Mouse (Mus musculus) lung, embryonic 14.5 days (tissue): ENCODE data around the gene Cox6b1. TPM values are rescaled to one million over a fixed set of nuclear protein-coding genes. Genes with fewer than 3 reads are reported as not detected.

Source experiments
- ATAC-seq: fragments of 200-750 bp; cut with Nextera tagmentation; 2 replicates; pipeline ENCODE4 v1.8.0; 2017; ENCODE audit warnings: mild to moderate bottlenecking, moderate TSS enrichment, moderate library complexity; ENCODE audit not compliant: insufficient read depth
- DNase-seq: peaks from one replicate; pipeline ENCODE4 v3.0.0-alpha.2; 2015
- H3K27ac ChIP-seq: fragments of 300-500 bp; sonication (generic); 2 replicates; pipeline ENCODE4 v1.5.1; 2014; ENCODE audit warnings: low read depth, mild to moderate bottlenecking, moderate library complexity
- H3K27me3 ChIP-seq: fragments of 300-500 bp; sonication (generic); 2 replicates; pipeline ENCODE4 v1.6.1; 2014; ENCODE audit warnings: low read length, control low read depth; ENCODE audit not compliant: insufficient read depth
- H3K36me3 ChIP-seq: fragments of 300-500 bp; sonication (generic); 2 replicates; pipeline ENCODE4 v1.6.1; 2014; ENCODE audit warnings: control low read depth; ENCODE audit not compliant: insufficient read depth
- H3K4me1 ChIP-seq: fragments of 300-500 bp; sonication (generic); 2 replicates; pipeline ENCODE4 v1.6.1; 2014; ENCODE audit warnings: antibody characterized with exemption, control low read depth; ENCODE audit not compliant: insufficient read depth
- H3K4me2 ChIP-seq: fragments of 300-500 bp; sonication (generic); 2 replicates; pipeline ENCODE4 v1.6.1; 2014; ENCODE audit warnings: mild to moderate bottlenecking
- H3K4me3 ChIP-seq: fragments of 300-500 bp; sonication (generic); 2 replicates; pipeline ENCODE4 v1.5.1; 2014; ENCODE audit warnings: low read depth, low read length
- H3K9ac ChIP-seq: fragments of 300-500 bp; sonication (generic); 2 replicates; pipeline ENCODE4 v1.6.1; 2014
- H3K9me3 ChIP-seq: fragments of 300-500 bp; sonication (generic); 2 replicates; pipeline ENCODE4 v1.6.1; 2016; ENCODE audit warnings: low read depth, low read length, control low read depth
- CTCF ChIP-seq: IDR thresholded peaks from 2 replicates; pipeline ENCODE4 v1.5.1; 2016; ENCODE audit warnings: antibody characterized with exemption, low read depth
- WGBS: fragments of 180-500 bp; shearing (Covaris S2); extraction: QIAGEN DNeasy Blood & Tissue Kit; methylation state at CpG from one replicate; pipeline ENCODE4 v1.1.7; 2014; 5-methylcytosine and 5-hydroxymethylcytosine counted together
- polyA plus RNA-seq: library from polyadenylated mRNA; unstranded; fragments of >200 nt; fragmentation: Nextera tagmentation; extraction: Ambion mirVana; gene quantifications from 2 replicates; pipeline ENCODE4 v1.2.1, GENCODE M21; 2014

Cox6b1 gene
- polyA plus RNA-seq, 1 experiment from 2014 or later = 855 TPM

DNA sequence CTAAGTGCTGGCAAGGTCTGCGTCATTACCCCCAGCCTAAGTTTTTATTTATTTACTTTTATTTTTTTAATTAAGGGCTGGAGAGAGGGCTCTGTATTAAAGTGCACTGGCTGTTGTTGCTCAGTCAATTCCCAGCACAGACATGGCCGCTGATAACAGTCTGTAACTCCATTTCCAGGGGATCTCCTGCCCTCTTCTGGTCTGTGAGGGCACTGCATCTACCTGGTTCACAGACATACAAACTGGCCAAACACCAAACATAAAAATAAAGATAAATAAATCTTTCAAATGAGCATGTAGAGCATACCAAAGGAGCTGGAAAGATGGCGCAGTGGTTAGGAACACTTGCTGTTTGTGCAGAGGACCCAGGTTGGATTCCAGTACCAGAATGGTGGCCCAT lies 6.7 kb downstream of the Cox6b1 start:
- Histone ChIP-seq H3K9me3 (no peaks in the 10 kb centered on the region), H3K27me3 (no peaks in the 10 kb centered on the region), H3K36me3 (peaks cover 80% of the 10 kb centered on the region), H3K9ac (no peak overlapping the region), H3K4me2 (no peak overlapping the region), H3K4me1 (no peaks in the 10 kb centered on the region), H3K4me3 (no peak overlapping the region), H3K27ac (no peak overlapping the region)
- peak; percentile 61 for TF ChIP-seq CTCF
- DNase-seq (peak; percentile 51), ATAC-seq (no peak)
- 92% methylated on average over 3 of the region's 3 CpGs for WGBS

DNA sequence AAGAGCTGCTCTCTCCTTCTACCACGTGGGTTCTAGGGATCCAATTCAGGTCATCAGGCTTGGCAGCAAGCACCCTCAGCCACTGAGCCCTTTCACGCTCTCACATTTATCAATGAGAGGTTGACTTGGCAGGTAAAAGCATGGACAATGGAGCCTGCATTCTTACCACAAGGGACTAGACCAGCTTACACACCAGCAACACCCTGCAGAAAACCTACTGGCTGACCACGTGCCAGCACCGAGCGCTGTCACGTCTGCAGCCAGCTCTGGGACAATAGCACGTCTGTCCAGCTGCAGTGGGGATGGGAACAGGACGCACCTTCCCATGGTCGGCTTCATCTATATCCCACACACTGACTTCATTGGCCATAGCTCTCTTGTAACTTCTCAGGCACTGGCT lies 7.3 kb downstream of the Cox6b1 start:
- no peaks in the 10 kb centered on the region for H3K4me1 ChIP-seq
- TF ChIP-seq CTCF = no peak
- peaks cover 75% of the 10 kb centered on the region for H3K36me3 ChIP-seq
- H3K27ac ChIP-seq = no peak overlapping the region
- H3K9me3 ChIP-seq = no peaks in the 10 kb centered on the region
- no peak overlapping the region for H3K9ac ChIP-seq
- no peak overlapping the region for H3K4me2 ChIP-seq
- ATAC-seq (no peak), DNase-seq (no peak)
- 92% methylated on average over 9 of the region's 9 CpGs for WGBS
- H3K27me3 ChIP-seq = no peaks in the 10 kb centered on the region
- H3K4me3 ChIP-seq = no peak overlapping the region

DNA sequence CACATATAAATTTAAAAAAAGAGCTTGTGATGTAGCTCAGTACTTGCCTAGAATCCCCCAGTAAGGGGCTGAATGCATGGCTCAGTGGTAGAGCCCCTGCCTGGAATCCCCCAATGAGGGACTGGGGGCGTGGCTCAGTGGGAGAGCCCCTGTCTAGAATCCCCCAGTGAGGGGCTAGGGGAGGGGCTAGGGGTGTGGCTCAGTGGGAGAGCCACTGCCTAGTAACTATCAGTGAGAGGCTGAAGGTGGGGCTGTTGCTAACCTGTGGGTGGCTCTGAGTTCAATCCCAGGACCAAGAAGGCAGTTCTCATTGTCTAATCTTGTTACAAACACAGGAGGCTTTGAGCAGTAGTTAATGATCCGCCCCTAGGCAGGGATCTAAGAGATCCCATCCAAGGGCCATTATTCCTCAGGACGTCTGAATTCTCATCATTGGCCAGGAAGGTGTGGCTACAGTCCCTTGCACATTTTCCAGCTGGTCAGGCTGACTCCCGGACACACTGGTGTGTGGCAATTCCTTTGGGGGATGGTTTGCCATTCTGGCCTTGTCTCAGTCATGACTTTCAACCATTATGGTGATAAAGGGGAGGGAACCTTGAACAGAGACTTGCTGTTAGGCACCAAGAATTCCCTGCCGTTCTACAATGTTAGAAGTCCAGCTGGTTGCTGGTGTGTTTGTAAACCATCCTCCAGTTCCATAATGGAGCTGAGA lies 10.7 kb downstream of the Cox6b1 start:
- no peaks in the 10 kb centered on the region for H3K27me3 ChIP-seq
- ATAC-seq (no peak), DNase-seq (no peak)
- no peak overlapping the region for H3K27ac ChIP-seq
- no peak overlapping the region for H3K9ac ChIP-seq
- peaks cover 47% of the 10 kb centered on the region for H3K36me3 ChIP-seq
- no peaks in the 10 kb centered on the region for H3K4me1 ChIP-seq
- no peak overlapping the region for H3K4me2 ChIP-seq
- TF ChIP-seq CTCF = no peak
- no peaks in the 10 kb centered on the region for H3K9me3 ChIP-seq
- H3K4me3 ChIP-seq = no peak overlapping the region
- 62% methylated on average over 5 of the region's 5 CpGs for whole genome bisulfite sequencing

DNA sequence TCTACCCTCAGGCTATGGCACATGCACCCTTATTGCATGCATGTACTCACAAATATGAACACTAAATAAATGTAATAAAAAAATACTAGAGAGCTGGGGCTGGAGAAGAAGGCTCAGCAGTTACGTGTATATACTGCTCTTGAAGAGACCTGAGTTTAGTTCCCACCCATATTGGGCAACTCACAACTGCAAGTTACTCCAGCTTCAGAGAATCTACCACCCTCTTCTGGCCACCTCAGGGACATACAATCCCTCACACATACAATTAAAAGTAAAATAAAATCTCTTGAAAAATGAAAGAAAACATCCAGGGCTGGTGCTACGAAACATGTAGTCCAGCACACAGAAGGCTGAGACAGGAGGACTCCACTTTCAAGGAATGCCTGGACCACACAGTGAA lies 11.5 kb downstream of the Cox6b1 start:
- Histone ChIP-seq H3K9ac (no peak overlapping the region), H3K9me3 (no peaks in the 10 kb centered on the region), H3K27me3 (no peaks in the 10 kb centered on the region), H3K4me2 (no peak overlapping the region), H3K27ac (no peak overlapping the region), H3K36me3 (peaks cover 41% of the 10 kb centered on the region), H3K4me3 (no peak overlapping the region), H3K4me1 (no peaks in the 10 kb centered on the region)
- WGBS = 73% methylated on average over 2 of the region's 2 CpGs
- peak; percentile 51 for DNase-seq
- ATAC-seq = no peak
- TF ChIP-seq CTCF = peak; percentile 42

DNA sequence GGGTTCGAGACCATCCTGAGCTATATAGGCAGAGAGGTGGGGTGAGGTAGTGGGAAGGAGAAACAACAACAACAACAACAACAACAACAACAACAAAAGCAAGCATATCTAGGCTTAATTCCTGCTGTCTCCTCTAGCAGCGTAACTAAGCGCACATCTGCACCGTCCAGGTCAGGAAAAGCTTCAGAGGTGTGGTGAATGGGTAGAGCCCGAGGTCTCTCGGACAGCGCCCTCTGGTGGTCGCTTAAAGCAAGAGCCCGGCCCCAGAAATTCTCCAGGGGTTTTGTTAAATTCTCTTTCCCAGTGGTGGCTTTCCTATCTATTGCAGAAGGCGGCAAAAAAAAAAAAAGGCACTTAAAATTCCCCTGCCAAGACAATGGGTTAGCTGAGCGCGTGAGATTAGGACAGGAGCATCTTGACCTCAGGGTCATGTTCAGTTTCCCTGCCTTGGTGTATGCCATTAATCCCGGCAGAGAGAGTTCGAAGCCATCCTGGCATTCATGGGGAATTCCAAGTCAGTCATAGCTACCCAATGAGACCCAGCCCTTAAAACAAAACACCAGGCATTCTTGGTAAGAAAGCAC lies 12.3 kb downstream of the Cox6b1 start:
- peak; percentile 72 for TF ChIP-seq CTCF
- Histone ChIP-seq H3K27me3 (no peaks in the 10 kb centered on the region), H3K4me2 (no peak overlapping the region), H3K4me3 (no peak overlapping the region), H3K36me3 (peaks cover 32% of the 10 kb centered on the region), H3K27ac (no peak overlapping the region), H3K9ac (no peak overlapping the region), H3K4me1 (no peaks in the 10 kb centered on the region), H3K9me3 (no peaks in the 10 kb centered on the region)
- WGBS = 21% methylated on average over 14 of the region's 14 CpGs
- DNase-seq (peak; percentile 79), ATAC-seq (peak; percentile 57; the same call in 1 of the 2 replicates)

DNA sequence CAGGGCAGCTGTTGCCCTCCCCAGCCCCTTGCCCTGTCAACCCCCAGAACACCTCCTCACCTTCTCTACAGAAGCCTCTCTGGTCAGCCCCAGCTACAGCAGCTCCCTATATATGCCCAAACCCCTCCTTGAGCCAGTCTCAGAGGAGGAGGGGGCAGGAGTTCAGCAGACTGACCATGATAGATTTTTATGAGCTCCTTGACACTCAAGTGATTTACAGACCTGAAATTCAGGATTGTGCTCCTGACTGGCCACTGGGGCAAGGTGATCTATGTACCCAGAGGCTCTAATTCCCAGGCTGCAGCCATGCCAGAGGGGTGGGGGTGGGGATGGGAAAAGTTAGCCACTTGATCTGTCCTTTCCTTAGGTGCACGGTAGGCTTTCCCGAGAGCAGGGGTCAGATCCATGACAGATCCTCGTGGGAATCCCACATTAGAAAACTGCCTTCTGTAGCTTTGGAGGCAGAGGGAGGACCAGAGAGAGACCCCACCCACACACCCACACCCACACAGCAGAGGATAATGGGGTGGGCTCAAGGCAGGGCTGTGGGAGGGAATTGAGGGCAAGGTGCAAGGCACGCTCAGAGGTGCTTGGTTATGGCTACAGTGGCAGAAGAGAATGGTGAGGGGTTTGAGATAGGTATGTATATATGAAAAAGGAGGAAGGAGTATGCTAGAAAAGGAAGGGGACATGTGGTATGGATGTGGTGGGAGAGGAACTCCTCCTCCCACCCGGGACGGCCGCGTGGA lies 13.1 kb downstream of the Cox6b1 start, which contains the start of gene Upk1a:
TSS of gene Upk1a (minus strand) at position 194 of the 749 bp plus-strand sequence.
- no peak within 1 kb of the TSS for H3K27ac ChIP-seq
- ATAC-seq = no peak; the same call in 1 of the 2 replicates
- no peak for TF ChIP-seq CTCF

DNA sequence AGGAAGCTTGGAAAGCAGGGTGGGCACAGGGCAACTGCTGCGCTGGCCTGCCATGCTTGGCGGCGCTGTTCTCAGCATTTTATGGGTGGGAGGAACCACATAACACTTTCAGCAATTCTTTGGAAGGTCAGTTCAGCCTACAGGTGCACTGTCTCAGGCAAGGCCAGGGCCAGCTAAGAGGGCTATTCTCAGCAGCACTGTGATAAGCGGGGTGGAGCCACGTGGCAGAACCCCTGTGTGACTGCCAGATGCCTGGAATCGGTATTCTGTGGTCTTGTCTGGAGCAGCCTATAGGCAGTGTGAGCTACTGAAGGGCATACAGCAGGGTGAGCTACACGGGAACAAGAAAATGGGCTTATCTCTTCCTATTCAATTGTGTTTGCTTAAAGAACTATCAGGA lies 15.9 kb downstream of the Cox6b1 start:
- Histone ChIP-seq H3K9ac (no peak overlapping the region), H3K27ac (no peak overlapping the region), H3K4me1 (no peaks in the 10 kb centered on the region), H3K36me3 (no peaks in the 10 kb centered on the region), H3K27me3 (no peaks in the 10 kb centered on the region), H3K9me3 (no peaks in the 10 kb centered on the region), H3K4me2 (no peak overlapping the region), H3K4me3 (no peak overlapping the region)
- TF ChIP-seq CTCF = no peak
- 48% methylated on average over 7 of the region's 7 CpGs for WGBS
- DNase-seq (no peak), ATAC-seq (no peak)

More for the DNA sequence above, 13.1 kb downstream of the Cox6b1 start, which contains the start of gene Upk1a:
- DNase-seq = no peak
- Histone ChIP-seq H3K9me3 (no peaks in the 10 kb centered on the region), H3K9ac (no peak within 1 kb of the TSS), H3K4me2 (no peak within 1 kb of the TSS), H3K4me1 (no peaks in the 10 kb centered on the region), H3K4me3 (no peak within 1 kb of the TSS), H3K36me3 (peaks cover 25% of the 10 kb centered on the region), H3K27me3 (no peaks in the 10 kb centered on the region)
- 59% methylated on average over 8 of the region's 8 CpGs for WGBS
